Mouse (Mus musculus) cortical plate, adult 2 months (tissue): ENCODE measurements around the gene 4930486L24Rik.

Source experiments
- CTCF ChIP-seq: fragments of 200-500 bp; IDR thresholded peaks from 2 replicates; pipeline ENCODE4 v1.5.1; 2011; ENCODE audit warnings: mild to moderate bottlenecking, control low read depth, low read length; ENCODE audit not compliant: insufficient read depth; ENCODE audit errors: extremely low read depth
- POLR2A ChIP-seq: fragments of 200-500 bp; IDR thresholded peaks from 2 replicates; pipeline ENCODE4 v1.6.1; 2011; ENCODE audit warnings: mild to moderate bottlenecking, low read length, control low read depth; ENCODE audit not compliant: insufficient read depth; ENCODE audit errors: extremely low read depth

DNA sequence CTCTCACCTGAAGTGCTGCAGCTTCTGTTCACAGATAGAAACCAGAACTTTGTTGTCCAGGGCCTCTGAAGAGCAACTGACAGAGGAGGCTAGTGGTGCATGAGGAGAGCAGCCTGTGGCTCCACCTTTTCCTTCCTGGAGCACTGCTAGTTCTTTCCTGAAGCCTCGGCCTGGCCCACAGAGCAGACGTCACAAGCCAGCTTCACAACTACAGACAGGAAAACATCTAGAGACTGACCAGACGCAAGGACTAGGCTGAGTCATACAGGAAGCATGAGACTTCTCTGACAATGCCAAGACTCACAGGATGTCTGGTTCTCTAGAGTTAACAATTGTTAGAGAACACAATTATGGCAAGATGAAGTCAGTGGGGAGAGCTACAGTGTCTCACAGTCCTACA, 33.1 kb upstream of the 4930486L24Rik start, which contains the start of gene Ctla2b:
- TF ChIP-seq CTCF, result no peak
- no peak for TF ChIP-seq POLR2A
